Mouse (Mus musculus) brain, embryonic 18.5 days (tissue): Measurements from ENCODE around the gene Prkcsh.

Experiments
- DNase-seq: peaks from one replicate; pipeline ENCODE4 v3.0.0-alpha.2; 2012; ENCODE audit warnings: low read depth, low spot score

The Prkcsh gene

GRCm38 (mm10) chr9:21987592-21988342 lies 14.8 kb upstream of the Prkcsh start:
- DNase-seq, result no peak

- no peak for DNase-seq
Measured at GRCm38 (mm10) chr9:21988421-21989101, 14.0 kb upstream of the Prkcsh start.

- no peak for DNase-seq
Measured at GRCm38 (mm10) chr9:21989230-21990110, 13.1 kb upstream of the Prkcsh start, which contains the start of gene Rgl3. Gene Rgl3, minus strand, starts transcription at chr9:21989446.

GRCm38 (mm10) chr9:21992227-21992626 lies 10.4 kb upstream of the Prkcsh start:
- DNase-seq, result no peak

GRCm38 (mm10) chr9:21996178-21996867 lies 6.3 kb upstream of the Prkcsh start:
- no peak for DNase-seq

GRCm38 (mm10) chr9:22000296-22000695 lies 2.3 kb upstream of the Prkcsh start:
- no peak for DNase-seq

- no peak for DNase-seq
Measured at GRCm38 (mm10) chr9:22001633-22002032, 973 bp upstream of the Prkcsh start.

GRCm38 (mm10) chr9:22003163-22003554 lies 553 bp downstream of the Prkcsh start:
- peak; percentile 18 for DNase-seq

GRCm38 (mm10) chr9:22004546-22004945 lies 1.9 kb downstream of the Prkcsh start:
- DNase-seq, result no peak

GRCm38 (mm10) chr9:22011055-22011454 lies 8.4 kb downstream of the Prkcsh start:
- DNase-seq, result no peak

- no peak for DNase-seq
Measured at GRCm38 (mm10) chr9:22012731-22013130, 10.1 kb downstream of the Prkcsh start.

- DNase-seq, result no peak
Measured at GRCm38 (mm10) chr9:22016245-22016644, 13.6 kb downstream of the Prkcsh start.

GRCm38 (mm10) chr9:22017208-22017825 lies 14.7 kb downstream of the Prkcsh start:
- DNase-seq, result no peak

- DNase-seq, result no peak
Measured at GRCm38 (mm10) chr9:22024592-22024991, 22.0 kb downstream of the Prkcsh start.

- DNase-seq, result no peak
Measured at GRCm38 (mm10) chr9:22028467-22028866, 25.9 kb downstream of the Prkcsh start.

- no peak for DNase-seq
Measured at GRCm38 (mm10) chr9:22030386-22030785, 27.8 kb downstream of the Prkcsh start.

GRCm38 (mm10) chr9:22035300-22036044 lies 32.9 kb downstream of the Prkcsh start:
- no peak for DNase-seq

- no peak for DNase-seq
Measured at GRCm38 (mm10) chr9:22037826-22038225, 35.2 kb downstream of the Prkcsh start.

- DNase-seq, result no peak
Measured at GRCm38 (mm10) chr9:22041832-22042231, 39.2 kb downstream of the Prkcsh start.

- DNase-seq, result no peak
Measured at GRCm38 (mm10) chr9:22047329-22047728, 44.7 kb downstream of the Prkcsh start.
